In genomic region chr2:30758341-30759087, GRCm38 (mm10) we compare ENCODE assay signal across 8 mouse cellular contexts. TPM values are rescaled to one million over a fixed set of nuclear protein-coding genes. Genes with fewer than 3 reads are reported as not detected.
DNase-seq lines count a peak whose midpoint lies in the region; ATAC-seq and TF ChIP-seq lines count a peak whose summit lies in the region.

No protein-coding gene starts in this region.

- H3K4me2 ChIP-seq in hindbrain, embryonic 11.5 days (replicated peaks; ENCODE audit: low read depth, low read length), result 0 out of 2 replicates have a peak overlapping the region, but pooled peaks have one; percentile 2
- peak overlapping the region; percentile 23; the same call in 1 of the 2 replicates for H3K4me2 ChIP-seq in lung, postnatal 0 days (replicated peaks; ENCODE audit: low read depth, low read length)

- H3K4me3 ChIP-seq in E14TG2a.4 (replicated peaks; ENCODE audit: low read length), result peak overlapping the region; percentile 67
- no peak overlapping the region for H3K4me3 ChIP-seq in hindbrain, embryonic 11.5 days (ENCODE audit: low read depth, low read length)
- H3K4me3 ChIP-seq in lung, postnatal 0 days (ENCODE audit: low read depth, low read length), result no peak overlapping the region

- H3K4me1 ChIP-seq in E14TG2a.4 (replicated peaks; ENCODE audit: low read depth, low read length), result peaks cover 71% of the 10 kb centered on the region
- H3K4me1 ChIP-seq in hindbrain, embryonic 11.5 days (replicated peaks; ENCODE audit: control insufficient read depth, insufficient read depth, low read length), result peaks cover 18% of the 10 kb centered on the region; the same call in 1 of the 2 replicates
- peaks cover 23% of the 10 kb centered on the region; the same call in 1 of the 2 replicates for H3K4me1 ChIP-seq in lung, postnatal 0 days (ENCODE audit: insufficient read depth, low read depth, low read length)

- peaks cover 8% of the 10 kb centered on the region for H3K9me3 ChIP-seq in E14TG2a.4 (ENCODE audit: low read length)
- H3K9me3 ChIP-seq in hindbrain, embryonic 11.5 days (ENCODE audit: control insufficient read depth, low read length), result no peaks in the 10 kb centered on the region
- no peaks in the 10 kb centered on the region for H3K9me3 ChIP-seq in lung, postnatal 0 days (ENCODE audit: low read length)

- TF ChIP-seq CTCF in E14TG2a.4 (conservative IDR thresholded peaks at IDR 0.05; ENCODE audit: low read length), result no peak
- TF ChIP-seq CTCF in lung, postnatal 0 days (IDR thresholded peaks at IDR 0.05), result peak; percentile 69

- peaks cover 15% of the 10 kb centered on the region for H3K27me3 ChIP-seq in E14TG2a.4 (ENCODE audit: insufficient read depth, low read length)
- no peaks in the 10 kb centered on the region for H3K27me3 ChIP-seq in hindbrain, embryonic 11.5 days (ENCODE audit: control insufficient read depth, insufficient read depth, low read length)
- H3K27me3 ChIP-seq in lung, postnatal 0 days (replicated peaks; ENCODE audit: insufficient read depth, low read length), result no peaks in the 10 kb centered on the region

- peak; percentile 73 to 79 for DNase-seq in adrenal gland, postnatal 4 days (ENCODE audit: low spot score in 2 of 2)
- DNase-seq in frontal cortex, postnatal 10 days (ENCODE audit: low spot score in 2 of 2), result peak; percentile 61 to 73
- DNase-seq in hindbrain, embryonic 11.5 days (ENCODE audit: low spot score), result peak; percentile 85
- DNase-seq in layer of hippocampus, adult 9-11 months, result peak; percentile 55
- peak; percentile 97 for DNase-seq in lung, postnatal 0 days (ENCODE audit: low spot score)
- DNase-seq in retina, embryonic 14.5 days (ENCODE audit: low spot score), result peak; percentile 81

- peak overlapping the region; percentile 32 for H3K9ac ChIP-seq in hindbrain, embryonic 11.5 days (ENCODE audit: low read depth, low read length)
- H3K9ac ChIP-seq in lung, postnatal 0 days (replicated peaks; ENCODE audit: low read depth), result 0 out of 2 replicates have a peak overlapping the region, but pooled peaks have one; percentile 13

- ATAC-seq in hindbrain, embryonic 11.5 days (ENCODE audit: low FRiP score), result peak; percentile 89
- peak; percentile 91 for ATAC-seq in lung, postnatal 0 days
- ATAC-seq in activated CD4-positive, CD25-positive, alpha-beta regulatory T cell, adult 4 months, result no peak

- H3K36me3 ChIP-seq in E14TG2a.4 (ENCODE audit: insufficient read depth, low read length), result no peaks in the 10 kb centered on the region
- H3K36me3 ChIP-seq in hindbrain, embryonic 11.5 days (ENCODE audit: control insufficient read depth, insufficient read depth, low read length), result no peaks in the 10 kb centered on the region
- no peaks in the 10 kb centered on the region for H3K36me3 ChIP-seq in lung, postnatal 0 days (ENCODE audit: insufficient read depth, low read length)

- WGBS in hindbrain, embryonic 11.5 days, result 2% methylated on average over 17 of the region's 17 CpGs
- WGBS in lung, postnatal 0 days, result 3% methylated on average over 16 of the region's 17 CpGs

- TF ChIP-seq EP300 in lung, postnatal 0 days (IDR thresholded peaks at IDR 0.05), result no peak; the same call in 1 of the 2 replicates

- peak overlapping the region; percentile 90 for H3K27ac ChIP-seq in hindbrain, embryonic 11.5 days (ENCODE audit: low read depth, low read length)
- H3K27ac ChIP-seq in lung, postnatal 0 days (ENCODE audit: low read length), result peak overlapping the region; percentile 95

RNA-seq across cellular contexts. Expression of gene 1700001O22Rik, which starts 44.9 kb away (rescaled TPM):
- total RNA-seq in adrenal gland, postnatal 4 days (2021), result 1 to 10 TPM; 1.2 to 1.9 TPM
- polyA plus RNA-seq in hindbrain, embryonic 11.5 days (2014; fragmentation: Nextera tagmentation; extraction: Ambion mirVana), result 2.7 and 4.0 TPM in 2 replicates
- 0.47 and 0.94 TPM in 2 replicates for polyA plus RNA-seq in lung, postnatal 0 days (2015; fragmentation: Nextera tagmentation; extraction: Ambion mirVana)
- polyA plus RNA-seq in activated CD4-positive, CD25-positive, alpha-beta regulatory T cell, adult 4 months (2017; shearing (Covaris generic)), result under 1 TPM; 0.73 to 0.76 TPM

RNA-seq across cellular contexts. Expression of gene Ntmt1, which starts 49.1 kb away (rescaled TPM):
- total RNA-seq in adrenal gland, postnatal 4 days (2021), result 10 to 100 TPM; 43.1 to 44.4 TPM
- 108 and 110 TPM in 2 replicates for polyA plus RNA-seq in hindbrain, embryonic 11.5 days (2014; fragmentation: Nextera tagmentation; extraction: Ambion mirVana)
- 49.4 and 50.7 TPM in 2 replicates for polyA plus RNA-seq in lung, postnatal 0 days (2015; fragmentation: Nextera tagmentation; extraction: Ambion mirVana)
- 10 to 100 TPM; 28.2 to 38.9 TPM for polyA plus RNA-seq in activated CD4-positive, CD25-positive, alpha-beta regulatory T cell, adult 4 months (2017; shearing (Covaris generic))
